Mouse (Mus musculus): ENCODE results near the gene Fmnl1. TPM values are rescaled to one million over a fixed set of nuclear protein-coding genes. Genes with fewer than 3 reads are reported as not detected.

Gene Fmnl1
- polyA plus RNA-seq, 1 experiment from 2014 or later: 3.8 TPM

GRCm38 (mm10) chr11:103141944-103142255 lies 29.0 kb upstream of the Fmnl1 start:
- H3K4me2 ChIP-seq: peak overlapping the region; percentile 30; the same call in 1 of the 2 replicates
- no peak overlapping the region for H3K4me3 ChIP-seq (replicated peaks)
- H3K27ac ChIP-seq: peak overlapping the region; percentile 91
- H3K36me3 ChIP-seq: peaks cover 6% of the 10 kb centered on the region; the same call in 1 of the 2 replicates
- no peaks in the 10 kb centered on the region for H3K27me3 ChIP-seq (replicated peaks)
- WGBS: 25% methylated on average over 1 of the region's 1 CpGs
- H3K9ac ChIP-seq: no peak overlapping the region
- ATAC-seq (ENCODE audit: insufficient read depth, low FRiP score, low read depth): peak; percentile 12; the same call in 1 of the 2 replicates
- no peaks in the 10 kb centered on the region for H3K9me3 ChIP-seq
- peaks cover 38% of the 10 kb centered on the region for H3K4me1 ChIP-seq

GRCm38 (mm10) chr11:103142441-103143182 lies 28.3 kb upstream of the Fmnl1 start:
- no peak overlapping the region for H3K9ac ChIP-seq

GRCm38 (mm10) chr11:103144309-103145285 lies 26.3 kb upstream of the Fmnl1 start:
- H3K9me3 ChIP-seq: no peaks in the 10 kb centered on the region
- WGBS: 44% methylated on average over 12 of the region's 12 CpGs
- no peak; the same call in 1 of the 2 replicates for ATAC-seq (ENCODE audit: insufficient read depth, low FRiP score, low read depth)
- H3K4me3 ChIP-seq (replicated peaks): no peak overlapping the region
- no peaks in the 10 kb centered on the region for H3K27me3 ChIP-seq (replicated peaks)
- no peak overlapping the region for H3K4me2 ChIP-seq
- H3K9ac ChIP-seq: no peak overlapping the region; the same call in 1 of the 2 replicates
- peaks cover 38% of the 10 kb centered on the region for H3K4me1 ChIP-seq
- no peaks in the 10 kb centered on the region for H3K36me3 ChIP-seq
- peak overlapping the region; percentile 51 for H3K27ac ChIP-seq

More at GRCm38 (mm10) chr11:103142441-103143182, 28.3 kb upstream of the Fmnl1 start:
- 29% methylated on average over 8 of the region's 8 CpGs for WGBS
- Histone ChIP-seq H3K36me3 (peaks cover 6% of the 10 kb centered on the region; the same call in 1 of the 2 replicates), H3K27ac (peak overlapping the region; percentile 91), H3K4me3 (replicated peaks) (no peak overlapping the region), H3K4me2 (peak overlapping the region; percentile 38), H3K4me1 (peaks cover 38% of the 10 kb centered on the region), H3K9me3 (no peaks in the 10 kb centered on the region), H3K27me3 (replicated peaks) (no peaks in the 10 kb centered on the region)
- peak; percentile 43; the same call in 1 of the 2 replicates for ATAC-seq (ENCODE audit: insufficient read depth, low FRiP score, low read depth)

- H3K4me1 ChIP-seq: peaks cover 25% of the 10 kb centered on the region
- H3K36me3 ChIP-seq: no peaks in the 10 kb centered on the region
- no peak overlapping the region for H3K4me3 ChIP-seq (replicated peaks)
- H3K27ac ChIP-seq: no peak overlapping the region
- H3K9me3 ChIP-seq: no peaks in the 10 kb centered on the region
- ATAC-seq (ENCODE audit: insufficient read depth, low FRiP score, low read depth): no peak
- WGBS: 84% methylated on average over 4 of the region's 4 CpGs
- H3K9ac ChIP-seq: no peak overlapping the region
- H3K4me2 ChIP-seq: no peak overlapping the region
- no peaks in the 10 kb centered on the region for H3K27me3 ChIP-seq (replicated peaks)
These were observed 24.5 kb upstream of the Fmnl1 start for GRCm38 (mm10) chr11:103146386-103146785.

- Histone ChIP-seq H3K36me3 (no peaks in the 10 kb centered on the region), H3K27me3 (replicated peaks) (no peaks in the 10 kb centered on the region), H3K4me1 (peaks cover 13% of the 10 kb centered on the region), H3K4me2 (no peak overlapping the region), H3K9me3 (no peaks in the 10 kb centered on the region), H3K4me3 (replicated peaks) (no peak overlapping the region), H3K9ac (no peak overlapping the region), H3K27ac (no peak overlapping the region)
- ATAC-seq (ENCODE audit: insufficient read depth, low FRiP score, low read depth): no peak
- 58% methylated on average over 4 of the region's 4 CpGs for WGBS
These were observed 23.1 kb upstream of the Fmnl1 start for GRCm38 (mm10) chr11:103147766-103148165.

- ATAC-seq (ENCODE audit: insufficient read depth, low FRiP score, low read depth): no peak
- no peaks in the 10 kb centered on the region for H3K36me3 ChIP-seq
- no peaks in the 10 kb centered on the region for H3K9me3 ChIP-seq
- H3K4me3 ChIP-seq (replicated peaks): no peak overlapping the region
- H3K9ac ChIP-seq: no peak overlapping the region
- H3K27ac ChIP-seq: no peak overlapping the region
- H3K4me2 ChIP-seq: no peak overlapping the region
- WGBS: 88% methylated on average over 4 of the region's 4 CpGs
- peaks cover 3% of the 10 kb centered on the region for H3K4me1 ChIP-seq
- H3K27me3 ChIP-seq (replicated peaks): no peaks in the 10 kb centered on the region
These were observed 21.1 kb upstream of the Fmnl1 start for GRCm38 (mm10) chr11:103149771-103150170.

GRCm38 (mm10) chr11:103158621-103159478 lies 12.1 kb upstream of the Fmnl1 start:
- 2% methylated on average over 25 of the region's 25 CpGs for WGBS
- peak overlapping the region; percentile 38 for H3K4me3 ChIP-seq (replicated peaks)
- no peaks in the 10 kb centered on the region for H3K27me3 ChIP-seq (replicated peaks)
- no peaks in the 10 kb centered on the region for H3K9me3 ChIP-seq
- no peaks in the 10 kb centered on the region for H3K36me3 ChIP-seq
- H3K4me2 ChIP-seq: peak overlapping the region; percentile 68
- ATAC-seq (ENCODE audit: insufficient read depth, low FRiP score, low read depth): peak; percentile 93
- peaks cover 7% of the 10 kb centered on the region for H3K4me1 ChIP-seq
- no peak overlapping the region for H3K9ac ChIP-seq
- H3K27ac ChIP-seq: peak overlapping the region; percentile 45

- no peaks in the 10 kb centered on the region for H3K27me3 ChIP-seq (replicated peaks)
- ATAC-seq (ENCODE audit: insufficient read depth, low FRiP score, low read depth): no peak
- no peak overlapping the region for H3K9ac ChIP-seq
- H3K4me3 ChIP-seq (replicated peaks): no peak overlapping the region
- no peak overlapping the region for H3K27ac ChIP-seq
- H3K4me1 ChIP-seq: peaks cover 11% of the 10 kb centered on the region
- H3K4me2 ChIP-seq: no peak overlapping the region
- no peaks in the 10 kb centered on the region for H3K36me3 ChIP-seq
- no peaks in the 10 kb centered on the region for H3K9me3 ChIP-seq
- 86% methylated on average over 11 of the region's 11 CpGs for WGBS
These were observed 10.2 kb upstream of the Fmnl1 start for GRCm38 (mm10) chr11:103160738-103161137.

GRCm38 (mm10) chr11:103161449-103161848 lies 9.5 kb upstream of the Fmnl1 start:
- Histone ChIP-seq H3K4me1 (peaks cover 11% of the 10 kb centered on the region), H3K4me3 (replicated peaks) (no peak overlapping the region), H3K27me3 (replicated peaks) (no peaks in the 10 kb centered on the region), H3K27ac (no peak overlapping the region), H3K4me2 (no peak overlapping the region), H3K9ac (no peak overlapping the region), H3K9me3 (no peaks in the 10 kb centered on the region), H3K36me3 (no peaks in the 10 kb centered on the region)
- ATAC-seq (ENCODE audit: insufficient read depth, low FRiP score, low read depth): no peak
- 71% methylated on average over 7 of the region's 7 CpGs for WGBS

- H3K36me3 ChIP-seq: no peaks in the 10 kb centered on the region
- no peak overlapping the region for H3K4me3 ChIP-seq (replicated peaks)
- no peak overlapping the region for H3K4me2 ChIP-seq
- H3K9me3 ChIP-seq: no peaks in the 10 kb centered on the region
- no peak overlapping the region for H3K27ac ChIP-seq
- no peak overlapping the region for H3K9ac ChIP-seq
- no peak for ATAC-seq (ENCODE audit: insufficient read depth, low FRiP score, low read depth)
- H3K27me3 ChIP-seq (replicated peaks): no peaks in the 10 kb centered on the region
- H3K4me1 ChIP-seq: peaks cover 11% of the 10 kb centered on the region
- WGBS: 86% methylated on average over 5 of the region's 5 CpGs
These were observed 8.8 kb upstream of the Fmnl1 start for GRCm38 (mm10) chr11:103162132-103162531.

GRCm38 (mm10) chr11:103164391-103164790 lies 6.5 kb upstream of the Fmnl1 start:
- WGBS: 26% methylated on average over 10 of the region's 10 CpGs
- no peak for ATAC-seq (ENCODE audit: insufficient read depth, low FRiP score, low read depth)
- Histone ChIP-seq H3K4me2 (peak overlapping the region; percentile 16; the same call in 1 of the 2 replicates), H3K4me1 (0 out of 2 replicates have a peak, but pooled peaks cover 4% of the 10 kb centered on the region), H3K27ac (no peak overlapping the region), H3K9ac (no peak overlapping the region), H3K36me3 (no peaks in the 10 kb centered on the region), H3K9me3 (no peaks in the 10 kb centered on the region), H3K27me3 (replicated peaks) (peaks cover 6% of the 10 kb centered on the region; the same call in 1 of the 2 replicates), H3K4me3 (replicated peaks) (no peak overlapping the region)
